8 mouse cellular contexts compared by ENCODE assay signal in the genomic region with DNA sequence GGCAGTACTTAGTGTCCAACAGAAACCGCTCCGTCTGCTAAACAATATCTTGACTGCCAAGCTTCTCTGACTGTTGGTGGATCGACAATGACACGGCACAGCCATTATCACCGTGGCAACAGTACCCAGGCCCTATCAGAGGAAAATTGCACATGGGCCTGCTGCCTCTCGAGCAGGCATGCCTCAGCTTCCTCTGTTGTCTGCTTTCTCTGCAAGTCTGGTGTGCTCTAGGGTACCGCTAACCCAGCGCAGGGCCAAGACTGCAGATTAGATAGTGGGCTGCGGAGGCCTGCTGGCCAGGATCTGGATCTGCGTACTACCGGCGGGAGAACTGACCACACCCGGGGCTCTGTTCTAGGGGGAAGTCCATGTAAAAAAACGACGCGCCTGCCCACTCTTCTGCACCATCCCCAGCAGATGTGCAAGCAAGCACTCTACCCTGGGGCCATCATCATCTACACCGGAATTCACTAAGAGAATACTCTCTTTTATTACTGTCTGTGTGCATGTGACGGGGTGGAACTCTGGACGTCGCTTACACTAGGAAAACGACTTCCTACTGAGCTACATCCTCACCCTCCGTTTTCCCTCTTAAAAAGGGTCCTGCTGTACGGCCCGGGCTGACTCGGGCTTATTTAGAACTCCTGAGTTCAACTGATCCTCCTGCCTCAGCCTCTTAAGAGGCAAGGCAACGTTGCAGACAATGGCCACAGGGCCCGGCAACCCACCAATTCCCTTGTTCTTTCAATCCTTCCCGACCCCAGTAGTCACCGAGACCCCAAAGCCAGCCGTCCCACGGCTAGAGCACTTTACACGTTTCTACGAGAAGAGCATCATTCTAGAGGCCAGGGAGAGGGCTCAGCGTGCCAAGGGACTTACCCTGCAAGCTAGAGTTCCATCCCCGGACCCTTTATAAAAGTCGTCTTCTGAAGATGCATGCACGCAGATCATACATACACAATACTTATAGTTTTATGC. TPM values are rescaled to one million over a fixed set of nuclear protein-coding genes. Genes with fewer than 3 reads are reported as not detected.
DNase-seq lines count a peak whose midpoint lies in the region; ATAC-seq and TF ChIP-seq lines count a peak whose summit lies in the region.

No protein-coding gene starts in this region.

- peak overlapping the region; percentile 81 for H3K4me2 ChIP-seq in lung, embryonic 15.5 days
- H3K4me2 ChIP-seq in liver, postnatal 0 days (ENCODE audit: low read depth, low read length): peak overlapping the region; percentile 82

- H3K4me3 ChIP-seq in lung, embryonic 15.5 days: peak overlapping the region; percentile 80
- H3K4me3 ChIP-seq in liver, postnatal 0 days (ENCODE audit: low read depth, low read length): peak overlapping the region; percentile 71

- ATAC-seq in lung, embryonic 15.5 days (ENCODE audit: borderline replicate concordance, extremely low read depth, low FRiP score, low TSS enrichment): no peak
- ATAC-seq in granulocyte monocyte progenitor cell, adult 5-6 weeks (replicated peaks; ENCODE audit: poor library complexity, severe bottlenecking): peak; percentile 13
- no peak for ATAC-seq in liver, postnatal 0 days

- H3K36me3 ChIP-seq in lung, embryonic 15.5 days: peaks cover 13% of the 10 kb centered on the region; the same call in 1 of the 2 replicates
- peaks cover 28% of the 10 kb centered on the region for H3K36me3 ChIP-seq in liver, postnatal 0 days (replicated peaks; ENCODE audit: insufficient read depth, low read length)

- TF ChIP-seq EP300 in liver, postnatal 0 days (IDR thresholded peaks at IDR 0.05; ENCODE audit: low read depth): no peak

- H3K9ac ChIP-seq in lung, embryonic 15.5 days: peak overlapping the region; percentile 66
- H3K9ac ChIP-seq in liver, postnatal 0 days (replicated peaks): peak overlapping the region; percentile 64

- peaks cover 29% of the 10 kb centered on the region for H3K4me1 ChIP-seq in lung, embryonic 15.5 days
- peaks cover 41% of the 10 kb centered on the region for H3K4me1 ChIP-seq in liver, postnatal 0 days (ENCODE audit: insufficient read depth)

- H3K27me3 ChIP-seq in lung, embryonic 15.5 days: no peaks in the 10 kb centered on the region
- H3K27me3 ChIP-seq in liver, postnatal 0 days (ENCODE audit: insufficient read depth, low read length): no peaks in the 10 kb centered on the region

- no peak for TF ChIP-seq CTCF in liver, postnatal 0 days (IDR thresholded peaks at IDR 0.05; ENCODE audit: low read depth)

- H3K9me3 ChIP-seq in lung, embryonic 15.5 days: no peaks in the 10 kb centered on the region
- no peaks in the 10 kb centered on the region for H3K9me3 ChIP-seq in liver, postnatal 0 days (ENCODE audit: low read length)

- peak overlapping the region; percentile 51; the same call in 1 of the 2 replicates for H3K27ac ChIP-seq in lung, embryonic 15.5 days
- H3K27ac ChIP-seq in liver, postnatal 0 days (ENCODE audit: low read depth): peak overlapping the region; percentile 73

- no peak for DNase-seq in lung, postnatal 4 days
- DNase-seq in cerebellum, adult 8-10 months: peak; percentile 28
- DNase-seq in liver, postnatal 0 days: peak; percentile 52
- peak; percentile 49 for DNase-seq in yolk sac, embryonic 10.5 days (ENCODE audit: low spot score)
- no peak for DNase-seq in left cerebral cortex, postnatal 14 days (ENCODE audit: low spot score in 2 of 2)
- DNase-seq in urinary bladder, postnatal 14 days (ENCODE audit: low spot score): no peak

- intact Hi-C loops in left cerebral cortex, postnatal 14 days (cut with DNase I): no loop called here

- WGBS in lung, embryonic 15.5 days: 6% methylated on average over 37 of the region's 37 CpGs
- WGBS in liver, postnatal 0 days (ENCODE audit: insufficient replicate concordance): 3% methylated on average over 37 of the region's 37 CpGs

RNA-seq across cellular contexts. Expression of gene Glrx5, which starts 1.1 kb away (rescaled TPM):
- 136 and 140 TPM in 2 replicates for polyA plus RNA-seq in lung, embryonic 15.5 days (2015; fragmentation: Nextera tagmentation; extraction: Ambion mirVana)
- total RNA-seq in granulocyte monocyte progenitor cell, adult 5-6 weeks (2014; fragmentation: Nextera tagmentation): 50.7 and 56.1 TPM in 2 replicates
- 27.2 and 29.8 TPM in 2 replicates for total RNA-seq in granulocyte monocyte progenitor cell, adult 5-6 weeks (2017)
- polyA plus RNA-seq in liver, postnatal 0 days (2015; fragmentation: Nextera tagmentation; extraction: Ambion mirVana): 349 and 355 TPM in 2 replicates
- total RNA-seq in left cerebral cortex, postnatal 14 days (2021): 10 to 100 TPM; 62.5 to 64.1 TPM

RNA-seq across cellular contexts. Expression of gene Syne3, which starts 21.8 kb away (rescaled TPM):
- polyA plus RNA-seq in lung, embryonic 15.5 days (2015; fragmentation: Nextera tagmentation; extraction: Ambion mirVana): 0.50 and 0.81 TPM in 2 replicates
- 13.4 and 20.1 TPM in 2 replicates for total RNA-seq in granulocyte monocyte progenitor cell, adult 5-6 weeks (2014; fragmentation: Nextera tagmentation)
- 20.3 and 22.4 TPM in 2 replicates for total RNA-seq in granulocyte monocyte progenitor cell, adult 5-6 weeks (2017)
- polyA plus RNA-seq in liver, postnatal 0 days (2015; fragmentation: Nextera tagmentation; extraction: Ambion mirVana): 1.3 and 2.3 TPM in 2 replicates
- 1 to 10 TPM; 1.1 to 1.4 TPM for total RNA-seq in left cerebral cortex, postnatal 14 days (2021)

Comparison
In these comparisons a context has a peak if more than half of its experiments do, and no peak if none do; other contexts are left out.
1. DNase-seq: peak in cerebellum, adult 8-10 months (single experiment), liver, postnatal 0 days (single experiment) and yolk sac, embryonic 10.5 days (single experiment); none in lung, postnatal 4 days (0 of 2), left cerebral cortex, postnatal 14 days (0 of 2) and urinary bladder, postnatal 14 days (single experiment).
2. RNA of gene Syne3, which starts 21.8 kb away (total RNA-seq): 13.4 to 22.4 TPM in granulocyte monocyte progenitor cell, adult 5-6 weeks; 1.1 to 1.4 TPM in left cerebral cortex, postnatal 14 days; every median in the first group is over 4 times any median in the second.